Comparison of ENCODE assay signal across 19 mouse cellular contexts in the genomic region with DNA sequence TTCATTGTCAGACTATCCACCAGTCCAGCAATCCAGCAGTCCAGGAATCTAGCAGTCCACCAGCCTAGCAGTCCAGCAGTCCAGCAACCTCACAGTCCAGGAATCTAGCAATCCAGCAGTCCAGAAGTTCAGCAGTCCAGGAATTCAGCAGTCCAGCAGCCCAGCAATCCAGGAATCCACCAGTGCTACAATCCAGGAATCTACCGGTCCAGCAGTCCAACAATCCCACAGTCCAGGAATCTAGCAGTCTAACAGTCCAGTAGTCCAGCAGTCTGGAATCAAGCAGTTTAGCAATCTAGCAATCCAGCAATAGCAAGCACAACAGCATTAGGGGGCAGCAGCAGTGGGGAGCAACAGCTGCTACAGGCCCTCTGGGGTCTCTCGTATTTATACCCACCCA. TPM values are rescaled to one million over a fixed set of nuclear protein-coding genes. Genes with fewer than 3 reads are reported as not detected.
DNase-seq lines count a peak whose midpoint lies in the region; ATAC-seq lines count a peak whose summit lies in the region.
"Had no signal": no experiment of that assay in that cellular context is flagged by ENCODE, and none has a peak within 500 bp of the region (broad histone marks: within the 10 kb centered on the region; RNA-seq: fewer than 3 reads in every experiment).

No protein-coding gene starts in this region.

- H3K4me3 ChIP-seq in kidney, embryonic 15.5 days (replicated peaks): no peak overlapping the region
- H3K4me3 ChIP-seq: embryonic facial prominence, embryonic 12.5 days; forebrain, embryonic 12.5 days; heart, embryonic 15.5 days; hindbrain, embryonic 13.5 days had no signal

- no peak overlapping the region for H3K27ac ChIP-seq in kidney, embryonic 15.5 days
- H3K27ac ChIP-seq: embryonic facial prominence, embryonic 12.5 days; forebrain, embryonic 12.5 days; heart, embryonic 15.5 days; hindbrain, embryonic 13.5 days had no signal

- WGBS in kidney, embryonic 15.5 days: 83% methylated on average over 2 of the region's 2 CpGs

- ATAC-seq in kidney, embryonic 15.5 days (replicated peaks; ENCODE audit: low FRiP score): no peak
- ATAC-seq: forebrain, embryonic 16.5 days had no signal

- DNase-seq in kidney, adult 8-10 months: peak; percentile 5 to 18
- peak; percentile 8 for DNase-seq in NIH3T3 (ENCODE audit: low read depth)
- DNase-seq in kidney, postnatal 10 days: peak; percentile 11
- DNase-seq in urinary bladder, adult 18-20 months (ENCODE audit: low spot score in 2 of 2): no peak
- no peak for DNase-seq in thymus, adult 18-20 months
- DNase-seq: adrenal gland, adult 8-10 months; adrenal gland, postnatal 36 days; cerebellum, adult 2 months; cerebellum, postnatal 10 days; gastrocnemius, postnatal 10 days; heart, adult 18-20 months; heart, postnatal 14 days had no signal

- H3K9me3 ChIP-seq in kidney, embryonic 15.5 days (replicated peaks): no peaks in the 10 kb centered on the region
- H3K9me3 ChIP-seq: embryonic facial prominence, embryonic 12.5 days; forebrain, embryonic 12.5 days; heart, embryonic 15.5 days; hindbrain, embryonic 13.5 days had no signal

- no peaks in the 10 kb centered on the region for H3K36me3 ChIP-seq in kidney, embryonic 15.5 days
- H3K36me3 ChIP-seq: embryonic facial prominence, embryonic 12.5 days; forebrain, embryonic 12.5 days; heart, embryonic 15.5 days; hindbrain, embryonic 13.5 days had no signal

- H3K9ac ChIP-seq in kidney, embryonic 15.5 days: no peak overlapping the region
- H3K9ac ChIP-seq: embryonic facial prominence, embryonic 12.5 days; forebrain, embryonic 12.5 days; heart, embryonic 15.5 days; hindbrain, embryonic 13.5 days had no signal

- no peaks in the 10 kb centered on the region for H3K4me1 ChIP-seq in kidney, embryonic 15.5 days
- H3K4me1 ChIP-seq: embryonic facial prominence, embryonic 12.5 days; forebrain, embryonic 12.5 days; heart, embryonic 15.5 days had no signal

- no peaks in the 10 kb centered on the region for H3K27me3 ChIP-seq in kidney, embryonic 15.5 days
- H3K27me3 ChIP-seq: embryonic facial prominence, embryonic 12.5 days; forebrain, embryonic 12.5 days; heart, embryonic 15.5 days; hindbrain, embryonic 13.5 days had no signal

- H3K4me2 ChIP-seq in kidney, embryonic 15.5 days: no peak overlapping the region
- H3K4me2 ChIP-seq: embryonic facial prominence, embryonic 12.5 days; forebrain, embryonic 12.5 days; heart, embryonic 11.5 days; heart, embryonic 15.5 days; hindbrain, embryonic 13.5 days had no signal

RNA-seq across cellular contexts. Expression of gene Cnpy1, which starts 27.2 kb away (rescaled TPM):
- polyA plus RNA-seq in kidney, embryonic 15.5 days (2015; fragmentation: Nextera tagmentation; extraction: Ambion mirVana): 0.16 and 0.17 TPM in 2 replicates
- polyA plus RNA-seq: heart, embryonic 11.5 days; heart, embryonic 15.5 days had no signal

RNA-seq across cellular contexts. Expression of gene Rbm33, which starts 44.1 kb away (rescaled TPM):
- 10.8 and 11.4 TPM in 2 replicates for polyA plus RNA-seq in kidney, embryonic 15.5 days (2015; fragmentation: Nextera tagmentation; extraction: Ambion mirVana)

Comparison
In these comparisons a context has a peak if more than half of its experiments do, and no peak if none do; other contexts are left out.
1. DNase-seq: peak in kidney, adult 8-10 months (2 of 2), NIH3T3 (single experiment) and kidney, postnatal 10 days (single experiment); none in urinary bladder, adult 18-20 months (0 of 2) and thymus, adult 18-20 months (0 of 2).